In the genomic region with DNA sequence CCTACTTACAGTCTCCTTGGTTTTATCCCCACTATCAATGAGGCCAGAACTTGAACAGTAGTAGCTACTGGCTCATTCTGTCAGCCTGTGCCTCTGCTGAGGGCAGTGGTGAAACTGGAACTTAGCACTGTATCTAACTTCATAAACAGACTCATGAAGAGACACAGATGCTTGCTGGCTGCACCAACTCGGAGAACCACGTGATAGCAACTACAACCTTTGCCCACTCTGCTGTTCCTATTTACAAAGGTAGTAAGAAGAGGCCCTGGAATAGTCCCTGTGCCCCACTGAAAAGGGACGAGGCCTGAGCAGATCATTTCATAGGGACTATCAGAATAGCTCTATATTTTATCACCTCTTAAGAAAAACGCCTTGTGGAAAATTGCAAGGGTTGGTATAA, we compare ENCODE assay signal across 9 mouse cellular contexts.
DNase-seq lines count a peak whose midpoint lies in the region; ATAC-seq and TF ChIP-seq lines count a peak whose summit lies in the region.
"Had no signal": no experiment of that assay in that cellular context is flagged by ENCODE, and none has a peak within 500 bp of the region (broad histone marks: within the 10 kb centered on the region; RNA-seq: fewer than 3 reads in every experiment).

No protein-coding gene starts in this region.

- ATAC-seq in heart, embryonic 15.5 days (replicated peaks; ENCODE audit: insufficient number of reproducible peaks, insufficient read depth, low FRiP score, low read depth) = no peak
- peak; percentile 92 for ATAC-seq in intestine, embryonic 15.5 days
- 0 out of 2 replicates have a peak, but pooled peaks have one; percentile 15 for ATAC-seq in stomach, embryonic 14.5 days (ENCODE audit: insufficient number of reproducible peaks, insufficient read depth, low FRiP score, low read depth)
- ATAC-seq in cerebellum, adult (ENCODE audit: insufficient number of reproducible peaks, low FRiP score, low TSS enrichment) = no peak

- peak overlapping the region; percentile 16; the same call in 1 of the 2 replicates for H3K27ac ChIP-seq in heart, embryonic 15.5 days
- H3K27ac ChIP-seq in heart, embryonic 10.5 days = no peak overlapping the region; the same call in 1 of the 2 replicates
- H3K27ac ChIP-seq in intestine, embryonic 15.5 days = peak overlapping the region; percentile 71
- no peak overlapping the region; the same call in 1 of the 2 replicates for H3K27ac ChIP-seq in stomach, embryonic 14.5 days (ENCODE audit: low read length)
- H3K27ac ChIP-seq in midbrain, embryonic 10.5 days (replicated peaks) = no peak overlapping the region
- no peak overlapping the region for H3K27ac ChIP-seq in thymus, adult 2 months (ENCODE audit: control insufficient read depth, insufficient read depth, low read length)
- H3K27ac ChIP-seq: neural tube, embryonic 12.5 days had no signal

- peaks cover 20% of the 10 kb centered on the region for H3K4me1 ChIP-seq in heart, embryonic 15.5 days (replicated peaks)
- peaks cover 5% of the 10 kb centered on the region for H3K4me1 ChIP-seq in heart, embryonic 10.5 days
- H3K4me1 ChIP-seq in intestine, embryonic 15.5 days (replicated peaks) = peaks cover 10% of the 10 kb centered on the region
- peaks cover 7% of the 10 kb centered on the region; the same call in 1 of the 2 replicates for H3K4me1 ChIP-seq in stomach, embryonic 14.5 days (ENCODE audit: control insufficient read depth, insufficient read depth, low read length)
- H3K4me1 ChIP-seq in midbrain, embryonic 10.5 days = no peaks in the 10 kb centered on the region
- H3K4me1 ChIP-seq in thymus, adult 2 months (replicated peaks; ENCODE audit: control insufficient read depth, insufficient read depth, low read length) = peaks cover 17% of the 10 kb centered on the region
- H3K4me1 ChIP-seq: neural tube, embryonic 12.5 days had no signal

- TF ChIP-seq POLR2A in thymus, adult 2 months (IDR thresholded peaks at IDR 0.05; ENCODE audit: control insufficient read depth, extremely low read depth, insufficient read depth, low read length, poor library complexity) = no peak

- H3K9me3 ChIP-seq in heart, embryonic 15.5 days (replicated peaks) = no peaks in the 10 kb centered on the region
- H3K9me3 ChIP-seq in heart, embryonic 10.5 days = no peaks in the 10 kb centered on the region
- no peaks in the 10 kb centered on the region for H3K9me3 ChIP-seq in intestine, embryonic 15.5 days
- H3K9me3 ChIP-seq in stomach, embryonic 14.5 days (ENCODE audit: control insufficient read depth, low read depth, low read length) = no peaks in the 10 kb centered on the region
- H3K9me3 ChIP-seq in midbrain, embryonic 10.5 days (replicated peaks) = no peaks in the 10 kb centered on the region
- H3K9me3 ChIP-seq: neural tube, embryonic 12.5 days had no signal

- DNase-seq in heart, embryonic 10.5 days (ENCODE audit: low spot score) = no peak
- DNase-seq in kidney, postnatal 14 days = peak; percentile 43
- no peak for DNase-seq in midbrain, embryonic 10.5 days (ENCODE audit: low spot score)
- no peak for DNase-seq in thymus, adult 2 months

- no peak overlapping the region for H3K9ac ChIP-seq in heart, embryonic 15.5 days
- H3K9ac ChIP-seq in intestine, embryonic 15.5 days = no peak overlapping the region
- no peak overlapping the region for H3K9ac ChIP-seq in stomach, embryonic 14.5 days (replicated peaks; ENCODE audit: low read depth, low read length)
- H3K9ac ChIP-seq: neural tube, embryonic 12.5 days had no signal

- no peaks in the 10 kb centered on the region for H3K27me3 ChIP-seq in heart, embryonic 15.5 days
- H3K27me3 ChIP-seq in heart, embryonic 10.5 days (ENCODE audit: insufficient read depth, poor library complexity, severe bottlenecking) = no peaks in the 10 kb centered on the region
- no peaks in the 10 kb centered on the region for H3K27me3 ChIP-seq in intestine, embryonic 15.5 days (replicated peaks)
- H3K27me3 ChIP-seq in stomach, embryonic 14.5 days (ENCODE audit: control insufficient read depth, insufficient read depth, low read length) = no peaks in the 10 kb centered on the region
- H3K27me3 ChIP-seq in midbrain, embryonic 10.5 days (ENCODE audit: low read depth, poor library complexity, severe bottlenecking) = no peaks in the 10 kb centered on the region
- no peaks in the 10 kb centered on the region for H3K27me3 ChIP-seq in thymus, adult 2 months (ENCODE audit: control insufficient read depth, insufficient read depth, low read length)
- H3K27me3 ChIP-seq: neural tube, embryonic 12.5 days had no signal

- no peaks in the 10 kb centered on the region for H3K36me3 ChIP-seq in heart, embryonic 15.5 days
- H3K36me3 ChIP-seq in heart, embryonic 10.5 days = no peaks in the 10 kb centered on the region
- no peaks in the 10 kb centered on the region for H3K36me3 ChIP-seq in intestine, embryonic 15.5 days
- H3K36me3 ChIP-seq in stomach, embryonic 14.5 days (ENCODE audit: control insufficient read depth, insufficient read depth, low read length) = no peaks in the 10 kb centered on the region
- no peaks in the 10 kb centered on the region for H3K36me3 ChIP-seq in midbrain, embryonic 10.5 days
- no peaks in the 10 kb centered on the region for H3K36me3 ChIP-seq in thymus, adult 2 months (ENCODE audit: control insufficient read depth, insufficient read depth, low read length)
- H3K36me3 ChIP-seq: neural tube, embryonic 12.5 days had no signal

- H3K4me3 ChIP-seq in heart, embryonic 15.5 days = no peak overlapping the region
- no peak overlapping the region for H3K4me3 ChIP-seq in heart, embryonic 10.5 days
- H3K4me3 ChIP-seq in intestine, embryonic 15.5 days (replicated peaks) = no peak overlapping the region
- H3K4me3 ChIP-seq in stomach, embryonic 14.5 days (ENCODE audit: low read depth, low read length) = no peak overlapping the region
- H3K4me3 ChIP-seq in midbrain, embryonic 10.5 days = no peak overlapping the region
- no peak overlapping the region for H3K4me3 ChIP-seq in thymus, adult 2 months (ENCODE audit: control insufficient read depth, insufficient read depth, low read length)
- H3K4me3 ChIP-seq: neural tube, embryonic 12.5 days had no signal

- 43% methylated on average over 4 of the region's 4 CpGs for WGBS in heart, embryonic 15.5 days
- whole genome bisulfite sequencing in heart, embryonic 10.5 days = 72% methylated on average over 4 of the region's 4 CpGs
- 39% methylated on average over 4 of the region's 4 CpGs for WGBS in intestine, embryonic 15.5 days
- WGBS in stomach, embryonic 14.5 days = 40% methylated on average over 4 of the region's 4 CpGs
- 76% methylated on average over 4 of the region's 4 CpGs for WGBS in midbrain, embryonic 10.5 days
- WGBS in thymus, adult 2 months = 91% methylated on average over 4 of the region's 4 CpGs

- H3K4me2 ChIP-seq in heart, embryonic 15.5 days = no peak overlapping the region
- H3K4me2 ChIP-seq in intestine, embryonic 15.5 days (replicated peaks) = peak overlapping the region; percentile 31
- no peak overlapping the region for H3K4me2 ChIP-seq in stomach, embryonic 14.5 days (replicated peaks; ENCODE audit: low read depth, low read length)
- H3K4me2 ChIP-seq: neural tube, embryonic 12.5 days had no signal

- TF ChIP-seq CTCF in thymus, adult 2 months (IDR thresholded peaks at IDR 0.05; ENCODE audit: borderline replicate concordance, control insufficient read depth, extremely low read depth, insufficient read depth, low read length, poor library complexity) = no peak

Comparison
In these comparisons a context has a peak if more than half of its experiments do, and no peak if none do; other contexts are left out.
1. H3K27ac ChIP-seq: peak in heart, embryonic 15.5 days (single experiment) and intestine, embryonic 15.5 days (single experiment); none in heart, embryonic 10.5 days (single experiment), stomach, embryonic 14.5 days (single experiment), midbrain, embryonic 10.5 days (single experiment) and thymus, adult 2 months (single experiment).
2. ATAC-seq: peak in intestine, embryonic 15.5 days (single experiment) and stomach, embryonic 14.5 days (single experiment); none in heart, embryonic 15.5 days (single experiment) and cerebellum, adult (single experiment).